Mouse (Mus musculus): ENCODE data around the gene Syngr3. TPM values are rescaled to one million over a fixed set of nuclear protein-coding genes. Genes with fewer than 3 reads are reported as not detected.
"Not testable (repeated sequence)": the region's sequence is repeated elsewhere in the genome, so short reads cannot be mapped to it uniquely, and the experiment has no call there.

Syngr3 gene
- polyA plus RNA-seq, 1 experiment from 2014 or later = 1.7 TPM

- peaks cover 8% of the 10 kb centered on the region for H3K4me1 ChIP-seq (replicated peaks; ENCODE audit: insufficient read depth, low read length)
- H3K27me3 ChIP-seq (ENCODE audit: insufficient read depth, low read length) = no peaks in the 10 kb centered on the region
- H3K4me3 ChIP-seq (replicated peaks; ENCODE audit: low read depth, low read length) = peak overlapping the region; percentile 82
- WGBS = under 1% methylated on average over 61 of the region's 61 CpGs
- no peak for TF ChIP-seq CTCF (IDR thresholded peaks at IDR 0.05; ENCODE audit: low read depth)
- no peaks in the 10 kb centered on the region for H3K9me3 ChIP-seq (replicated peaks; ENCODE audit: low read length)
- peaks cover 21% of the 10 kb centered on the region; the same call in 1 of the 2 replicates for H3K36me3 ChIP-seq (ENCODE audit: insufficient read depth, low read length)
- peak overlapping the region; percentile 75 for H3K4me2 ChIP-seq (ENCODE audit: low read length)
- ATAC-seq (replicated peaks; ENCODE audit: low FRiP score, low read depth) (peak; percentile 97), DNase-seq (ENCODE audit: low spot score) (peak; percentile 99)
- peak overlapping the region; percentile 94 for H3K9ac ChIP-seq (ENCODE audit: low read depth, low read length)
- H3K27ac ChIP-seq = peak overlapping the region; percentile 95
Observed at GRCm38 (mm10) chr17:24719494-24720222, 29.9 kb upstream of the Syngr3 start.

DNA sequence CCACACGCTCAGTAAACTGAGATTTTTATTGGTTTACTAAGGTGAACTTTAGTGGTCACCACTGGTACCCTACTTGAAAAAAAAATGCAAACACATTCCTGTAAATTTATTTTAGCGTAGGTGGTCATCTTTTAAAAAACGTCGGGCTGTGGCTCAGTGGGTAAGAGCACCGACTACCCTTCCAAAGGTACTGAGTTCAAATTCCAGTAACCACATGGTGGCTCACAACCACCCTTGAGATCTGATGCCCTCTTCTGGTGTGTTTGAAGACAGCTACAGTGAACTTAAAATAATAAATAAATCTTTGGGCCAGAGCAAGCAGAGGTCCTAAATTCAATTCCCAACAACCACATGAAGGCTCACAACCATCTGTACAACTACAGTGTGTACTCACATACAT, 29.2 kb upstream of the Syngr3 start:
- Histone ChIP-seq H3K9ac (ENCODE audit: low read depth, low read length) (peak overlapping the region; percentile 94), H3K4me3 (replicated peaks; ENCODE audit: low read depth, low read length) (peak overlapping the region; percentile 82), H3K4me2 (ENCODE audit: low read length) (peak overlapping the region; percentile 58), H3K36me3 (ENCODE audit: insufficient read depth, low read length) (peaks cover 21% of the 10 kb centered on the region; the same call in 1 of the 2 replicates)
- H3K27ac ChIP-seq; H3K27me3 ChIP-seq (ENCODE audit: insufficient read depth, low read length); ATAC-seq (replicated peaks; ENCODE audit: low FRiP score, low read depth); H3K4me1 ChIP-seq (replicated peaks; ENCODE audit: insufficient read depth, low read length); DNase-seq (ENCODE audit: low spot score); H3K9me3 ChIP-seq (replicated peaks; ENCODE audit: low read length): not testable (repeated sequence)
- WGBS = 55% methylated on average over 5 of the region's 5 CpGs
- peak; percentile 36; the same call in 1 of the 2 replicates for TF ChIP-seq CTCF (IDR thresholded peaks at IDR 0.05; ENCODE audit: low read depth)

GRCm38 (mm10) chr17:24717943-24718342, 28.2 kb upstream of the Syngr3 start, which contains the start of the genes Rnf151 and Rps2:
Rnf151 (minus strand) TSS chr17:24718063.
Rps2 (plus strand) TSS chr17:24718116.
- WGBS = 75% methylated on average over 4 of the region's 4 CpGs
- H3K36me3 ChIP-seq (ENCODE audit: insufficient read depth, low read length) = peaks cover 21% of the 10 kb centered on the region; the same call in 1 of the 2 replicates
- no peak within 1 kb of the TSS for H3K27ac ChIP-seq
- ATAC-seq (replicated peaks; ENCODE audit: low FRiP score, low read depth) = no peak
- no peaks in the 10 kb centered on the region for H3K9me3 ChIP-seq (replicated peaks; ENCODE audit: low read length)
- no peaks in the 10 kb centered on the region for H3K27me3 ChIP-seq (ENCODE audit: insufficient read depth, low read length)
- peak within 1 kb of the TSS; percentile 82; the same call in 1 of the 2 replicates for H3K4me3 ChIP-seq (replicated peaks; ENCODE audit: low read depth, low read length)
- no peak for DNase-seq (ENCODE audit: low spot score)
- H3K4me1 ChIP-seq (replicated peaks; ENCODE audit: insufficient read depth, low read length) = peaks cover 8% of the 10 kb centered on the region
- peak within 1 kb of the TSS; percentile 58 for H3K4me2 ChIP-seq (ENCODE audit: low read length)
- peak within 1 kb of the TSS; percentile 94 for H3K9ac ChIP-seq (ENCODE audit: low read depth, low read length)
- TF ChIP-seq CTCF (IDR thresholded peaks at IDR 0.05; ENCODE audit: low read depth) = no peak

- DNase-seq (ENCODE audit: low spot score) (no peak), ATAC-seq (replicated peaks; ENCODE audit: low FRiP score, low read depth) (no peak)
- Histone ChIP-seq H3K9ac (ENCODE audit: low read depth, low read length) (no peak overlapping the region), H3K36me3 (ENCODE audit: insufficient read depth, low read length) (0 out of 2 replicates have a peak, but pooled peaks cover 7% of the 10 kb centered on the region), H3K4me3 (replicated peaks; ENCODE audit: low read depth, low read length) (no peak overlapping the region), H3K9me3 (replicated peaks; ENCODE audit: low read length) (no peaks in the 10 kb centered on the region), H3K4me2 (ENCODE audit: low read length) (no peak overlapping the region), H3K27me3 (ENCODE audit: insufficient read depth, low read length) (no peaks in the 10 kb centered on the region), H3K4me1 (replicated peaks; ENCODE audit: insufficient read depth, low read length) (peaks cover under 1% of the 10 kb centered on the region), H3K27ac (peak overlapping the region; percentile 65; the same call in 1 of the 2 replicates)
- 93% methylated on average over 15 of the region's 15 CpGs for WGBS
- TF ChIP-seq CTCF (IDR thresholded peaks at IDR 0.05; ENCODE audit: low read depth) = no peak
Observed at GRCm38 (mm10) chr17:24716166-24716682, 26.5 kb upstream of the Syngr3 start.

DNA sequence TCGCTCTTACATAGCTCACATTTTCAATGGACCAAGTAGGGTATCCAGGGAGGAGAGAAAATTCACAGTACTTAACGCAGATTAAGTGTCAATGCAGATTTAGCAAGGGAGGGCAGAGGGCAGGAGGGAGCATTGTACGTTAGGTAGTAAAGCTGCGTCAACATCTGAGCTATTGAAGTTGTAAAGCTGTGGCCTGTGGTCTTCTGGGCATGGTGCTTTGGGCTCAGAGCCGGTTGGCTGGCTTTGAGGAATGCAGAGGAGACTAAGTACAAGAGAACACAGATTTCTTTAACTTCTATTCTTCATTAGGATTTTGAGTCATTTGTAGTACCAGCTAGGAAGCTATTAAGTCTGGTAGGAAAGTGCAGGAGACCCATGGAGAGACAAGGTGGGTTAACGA, 25.8 kb upstream of the Syngr3 start:
- H3K27ac ChIP-seq = peak overlapping the region; percentile 65
- H3K4me3 ChIP-seq (replicated peaks; ENCODE audit: low read depth, low read length) = no peak overlapping the region
- no peak overlapping the region for H3K9ac ChIP-seq (ENCODE audit: low read depth, low read length)
- no peak for TF ChIP-seq CTCF (IDR thresholded peaks at IDR 0.05; ENCODE audit: low read depth)
- DNase-seq (ENCODE audit: low spot score) = peak; percentile 57
- H3K9me3 ChIP-seq (replicated peaks; ENCODE audit: low read length) = no peaks in the 10 kb centered on the region
- H3K27me3 ChIP-seq (ENCODE audit: insufficient read depth, low read length) = no peaks in the 10 kb centered on the region
- H3K4me1 ChIP-seq (replicated peaks; ENCODE audit: insufficient read depth, low read length) = no peaks in the 10 kb centered on the region
- 43% methylated on average over 6 of the region's 6 CpGs for WGBS
- ATAC-seq (replicated peaks; ENCODE audit: low FRiP score, low read depth) = no peak
- H3K36me3 ChIP-seq (ENCODE audit: insufficient read depth, low read length) = 0 out of 2 replicates have a peak, but pooled peaks cover 6% of the 10 kb centered on the region
- H3K4me2 ChIP-seq (ENCODE audit: low read length) = no peak overlapping the region

- H3K4me1 ChIP-seq (replicated peaks; ENCODE audit: insufficient read depth, low read length) = no peaks in the 10 kb centered on the region
- H3K4me3 ChIP-seq (replicated peaks; ENCODE audit: low read depth, low read length) = no peak overlapping the region
- peaks cover 10% of the 10 kb centered on the region; the same call in 1 of the 2 replicates for H3K36me3 ChIP-seq (ENCODE audit: insufficient read depth, low read length)
- DNase-seq (ENCODE audit: low spot score) (peak; percentile 80), ATAC-seq (replicated peaks; ENCODE audit: low FRiP score, low read depth) (no peak)
- no peaks in the 10 kb centered on the region for H3K27me3 ChIP-seq (ENCODE audit: insufficient read depth, low read length)
- 25% methylated on average over 2 of the region's 2 CpGs for WGBS
- peak; percentile 66 for TF ChIP-seq CTCF (IDR thresholded peaks at IDR 0.05; ENCODE audit: low read depth)
- no peak overlapping the region for H3K9ac ChIP-seq (ENCODE audit: low read depth, low read length)
- H3K27ac ChIP-seq = no peak overlapping the region
- H3K9me3 ChIP-seq (replicated peaks; ENCODE audit: low read length) = no peaks in the 10 kb centered on the region
- H3K4me2 ChIP-seq (ENCODE audit: low read length) = no peak overlapping the region
Observed at GRCm38 (mm10) chr17:24708646-24709045, 18.9 kb upstream of the Syngr3 start.
